21 mouse cellular contexts compared by ENCODE assay signal in the genomic region with DNA sequence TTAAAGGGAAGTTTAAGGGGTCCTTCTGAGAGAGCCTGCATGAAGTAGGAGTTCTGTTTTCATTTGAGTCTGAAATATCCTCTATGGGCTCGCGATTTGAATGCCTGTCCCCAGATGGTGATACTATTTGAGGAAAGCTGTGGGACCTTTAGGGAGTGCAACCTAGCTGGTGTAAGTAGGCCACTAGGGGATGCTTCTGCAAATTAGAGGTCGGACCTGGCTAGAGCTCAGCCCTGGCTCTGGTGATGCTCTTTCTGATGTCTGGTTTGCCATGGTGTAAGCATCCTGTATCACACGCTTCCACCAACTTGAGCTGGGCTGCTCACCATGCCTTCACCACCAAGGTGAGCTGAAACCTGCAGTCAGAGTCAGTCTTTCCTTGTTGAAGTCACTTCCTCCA.
A peak's percentile ranks its signal among the peaks of the same experiment; 100 is the strongest.
DNase-seq lines count a peak whose midpoint lies in the region; ATAC-seq and TF ChIP-seq lines count a peak whose summit lies in the region.
"Had no signal": no experiment of that assay in that cellular context is flagged by ENCODE, and none has a peak within 500 bp of the region (broad histone marks: within the 10 kb centered on the region; RNA-seq: fewer than 3 reads in every experiment).

No protein-coding gene starts in this region.

- H3K9ac ChIP-seq in intestine, postnatal 0 days (ENCODE audit: low read depth, low read length) = no peak overlapping the region
- H3K9ac ChIP-seq: embryonic facial prominence, embryonic 12.5 days; forebrain, embryonic 15.5 days; heart, embryonic 13.5 days; hindbrain, embryonic 15.5 days had no signal

- peak; percentile 49 for ATAC-seq in cerebellum, adult (ENCODE audit: insufficient number of reproducible peaks, low FRiP score, low TSS enrichment)
- ATAC-seq in intestine, postnatal 0 days = no peak
- ATAC-seq: CD4-positive, CD25-positive, alpha-beta regulatory T cell, adult 4 months; forebrain, embryonic 15.5 days; intestine, embryonic 16.5 days had no signal

- no peak overlapping the region for H3K4me3 ChIP-seq in cerebellum, adult 2 months (replicated peaks; ENCODE audit: insufficient read depth, low read depth, low read length)
- H3K4me3 ChIP-seq in intestine, postnatal 0 days (ENCODE audit: low read depth, low read length) = no peak overlapping the region
- H3K4me3 ChIP-seq: embryonic facial prominence, embryonic 12.5 days; forebrain, embryonic 15.5 days; gastrocnemius, adult 2 months; heart, embryonic 13.5 days; hindbrain, embryonic 15.5 days had no signal

- H3K4me2 ChIP-seq in intestine, postnatal 0 days (replicated peaks; ENCODE audit: low read depth) = no peak overlapping the region
- H3K4me2 ChIP-seq: embryonic facial prominence, embryonic 12.5 days; forebrain, embryonic 15.5 days; heart, embryonic 13.5 days; hindbrain, embryonic 15.5 days had no signal

- 13% methylated on average over 4 of the region's 4 CpGs for WGBS in cerebellum, adult 2 months
- 75% methylated on average over 4 of the region's 4 CpGs for WGBS in intestine, postnatal 0 days

- no peaks in the 10 kb centered on the region for H3K36me3 ChIP-seq in intestine, postnatal 0 days (ENCODE audit: control insufficient read depth, insufficient read depth)
- H3K36me3 ChIP-seq: embryonic facial prominence, embryonic 12.5 days; forebrain, embryonic 15.5 days; G1E; heart, embryonic 13.5 days; hindbrain, embryonic 15.5 days had no signal

- TF ChIP-seq CTCF in cerebellum, adult 2 months (IDR thresholded peaks at IDR 0.05; ENCODE audit: borderline replicate concordance, insufficient read depth, low read depth, low read length) = peak; percentile 34; the same call in 1 of the 2 replicates
- no peak for TF ChIP-seq CTCF in intestine, postnatal 0 days (IDR thresholded peaks at IDR 0.05; ENCODE audit: low read depth)

- no peak for DNase-seq in cerebellum, postnatal 4 days (ENCODE audit: low spot score in 2 of 2)
- DNase-seq in cerebellum, adult 2 months = peak; percentile 60 to 68
- peak; percentile 12 to 35 for DNase-seq in cerebellum, postnatal 14 days
- no peak for DNase-seq in kidney, postnatal 4 days
- no peak for DNase-seq in layer of hippocampus, adult 11-12 months (ENCODE audit: low spot score)
- DNase-seq: adrenal gland, adult 8-10 months; B cell, adult 2 months; gastrocnemius, adult 2 months; gastrocnemius, postnatal 36 days; heart, adult 11 months; heart, postnatal 36 days; kidney, adult 8-10 months had no signal

- peak overlapping the region; percentile 94 for H3K27ac ChIP-seq in cerebellum, adult 2 months (ENCODE audit: insufficient read depth, low read length)
- H3K27ac ChIP-seq in intestine, postnatal 0 days (ENCODE audit: low read depth, low read length) = no peak overlapping the region
- H3K27ac ChIP-seq: embryonic facial prominence, embryonic 12.5 days; forebrain, embryonic 15.5 days; gastrocnemius, adult 2 months; heart, embryonic 13.5 days; hindbrain, embryonic 15.5 days had no signal

- peaks cover 42% of the 10 kb centered on the region for H3K4me1 ChIP-seq in cerebellum, adult 2 months (ENCODE audit: control insufficient read depth, insufficient read depth, low read length)
- H3K4me1 ChIP-seq in intestine, postnatal 0 days (replicated peaks; ENCODE audit: control insufficient read depth, insufficient read depth, low read length) = no peaks in the 10 kb centered on the region
- H3K4me1 ChIP-seq: embryonic facial prominence, embryonic 12.5 days; forebrain, embryonic 15.5 days; heart, embryonic 13.5 days had no signal

- no peaks in the 10 kb centered on the region for H3K9me3 ChIP-seq in intestine, postnatal 0 days (ENCODE audit: control insufficient read depth)
- H3K9me3 ChIP-seq: embryonic facial prominence, embryonic 12.5 days; forebrain, embryonic 15.5 days; heart, embryonic 13.5 days; hindbrain, embryonic 15.5 days had no signal

- no peak for TF ChIP-seq POLR2A in cerebellum, adult 2 months (IDR thresholded peaks at IDR 0.05; ENCODE audit: borderline replicate concordance, insufficient read depth, low read length)

- no peaks in the 10 kb centered on the region for H3K27me3 ChIP-seq in cerebellum, adult 2 months (ENCODE audit: control insufficient read depth, insufficient read depth, low read length)
- H3K27me3 ChIP-seq in intestine, postnatal 0 days (replicated peaks; ENCODE audit: control insufficient read depth, insufficient read depth, low read length) = no peaks in the 10 kb centered on the region
- H3K27me3 ChIP-seq: embryonic facial prominence, embryonic 12.5 days; forebrain, embryonic 15.5 days; heart, embryonic 13.5 days; hindbrain, embryonic 15.5 days had no signal

Comparison
In these comparisons a context has a peak if more than half of its experiments do, and no peak if none do; other contexts are left out.
1. DNase-seq: peak in cerebellum, adult 2 months (2 of 2) and cerebellum, postnatal 14 days (2 of 2); none in cerebellum, postnatal 4 days (0 of 2), kidney, postnatal 4 days (0 of 2) and layer of hippocampus, adult 11-12 months (single experiment).